Mouse (Mus musculus) neural tube, embryonic 11.5 days (tissue): ENCODE data around the gene Lin28b. TPM values are rescaled to one million over a fixed set of nuclear protein-coding genes. Genes with fewer than 3 reads are reported as not detected.
A peak's percentile ranks its signal among the peaks of the same experiment; 100 is the strongest.

ENCODE experiments used
- ATAC-seq: fragments of 200-750 bp; cut with Nextera tagmentation; 2 replicates; pipeline ENCODE4 v1.8.0; 2017; ENCODE audit warnings: moderate number of reproducible peaks, mild to moderate bottlenecking, moderate TSS enrichment, moderate library complexity; ENCODE audit not compliant: insufficient read depth, low FRiP score, low TSS enrichment
- DNase-seq: peaks from one replicate; pipeline ENCODE4 v3.0.0-alpha.2; 2015; ENCODE audit warnings: low spot score
- H3K27ac ChIP-seq: fragments of 300-500 bp; sonication (generic); 2 replicates; pipeline ENCODE4 v1.5.1; 2014; ENCODE audit warnings: low read depth, mild to moderate bottlenecking, low read length
- H3K27me3 ChIP-seq: fragments of 300-500 bp; sonication (generic); 2 replicates; pipeline ENCODE4 v1.6.1; 2014; ENCODE audit warnings: mild to moderate bottlenecking, low read length, mixed read lengths; ENCODE audit not compliant: control insufficient read depth, insufficient read depth
- H3K36me3 ChIP-seq: fragments of 300-500 bp; sonication (generic); 2 replicates; pipeline ENCODE4 v1.6.1; 2014; ENCODE audit warnings: mild to moderate bottlenecking, low read length, moderate library complexity, mixed read lengths; ENCODE audit not compliant: control insufficient read depth, insufficient read depth
- H3K4me1 ChIP-seq: fragments of 300-500 bp; sonication (generic); 2 replicates; pipeline ENCODE4 v1.6.1; 2014; ENCODE audit warnings: low read length, mixed read lengths; ENCODE audit not compliant: control insufficient read depth, insufficient read depth
- H3K4me2 ChIP-seq: fragments of 300-500 bp; sonication (generic); 2 replicates; pipeline ENCODE4 v1.6.1; 2014; ENCODE audit warnings: low read depth, mild to moderate bottlenecking, moderate library complexity
- H3K4me3 ChIP-seq: fragments of 300-500 bp; sonication (generic); 2 replicates; pipeline ENCODE4 v1.5.1; 2014; ENCODE audit warnings: low read depth, low read length
- H3K9ac ChIP-seq: fragments of 300-500 bp; sonication (generic); 2 replicates; pipeline ENCODE4 v1.6.1; 2014; ENCODE audit warnings: mild to moderate bottlenecking, low read length
- H3K9me3 ChIP-seq: fragments of 300-500 bp; sonication (generic); 2 replicates; pipeline ENCODE4 v1.6.1; 2016; ENCODE audit warnings: low read length; ENCODE audit not compliant: control insufficient read depth
- WGBS: fragments of 180-500 bp; shearing (Covaris S2); extraction: QIAGEN DNeasy Blood & Tissue Kit; methylation state at CpG from one replicate; pipeline ENCODE4 v1.1.7; 2014; 5-methylcytosine and 5-hydroxymethylcytosine counted together
- polyA plus RNA-seq: library from polyadenylated mRNA; unstranded; fragments of >200 nt; fragmentation: Nextera tagmentation; extraction: Ambion mirVana; gene quantifications from 2 replicates; pipeline ENCODE4 v1.2.1, GENCODE M21; 2014

The Lin28b gene
- polyA plus RNA-seq, 1 experiment from 2014 or later = 15.5 TPM

DNA sequence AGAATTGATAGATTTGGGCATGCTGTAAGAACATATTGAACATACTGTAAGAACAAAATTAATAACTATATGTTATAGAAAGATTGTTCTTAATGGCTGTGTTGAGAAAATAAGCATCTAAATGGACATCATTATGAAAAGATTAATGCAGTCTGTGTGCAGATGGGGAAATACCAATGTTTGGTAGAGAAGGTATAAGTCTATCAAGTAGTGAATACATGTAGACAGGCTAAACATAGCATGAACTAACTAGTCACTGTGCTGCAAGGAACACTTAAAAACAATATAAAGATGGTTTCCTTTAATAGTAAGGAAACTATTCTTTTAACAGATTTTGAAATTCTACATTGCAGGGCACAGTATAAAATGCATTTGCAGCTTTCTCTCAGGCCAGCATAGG lies 39.6 kb downstream of the Lin28b start:
- DNase-seq (no peak), ATAC-seq (no peak; the same call in 1 of the 2 replicates)
- H3K36me3 ChIP-seq = no peaks in the 10 kb centered on the region
- H3K4me1 ChIP-seq = no peaks in the 10 kb centered on the region; the same call in 1 of the 2 replicates
- H3K9ac ChIP-seq = peak overlapping the region; percentile 37
- H3K27ac ChIP-seq = peak overlapping the region; percentile 54; the same call in 1 of the 2 replicates
- no peaks in the 10 kb centered on the region for H3K27me3 ChIP-seq
- H3K9me3 ChIP-seq = no peaks in the 10 kb centered on the region
- H3K4me3 ChIP-seq = no peak overlapping the region; the same call in 1 of the 2 replicates
- H3K4me2 ChIP-seq = peak overlapping the region; percentile 30

DNA sequence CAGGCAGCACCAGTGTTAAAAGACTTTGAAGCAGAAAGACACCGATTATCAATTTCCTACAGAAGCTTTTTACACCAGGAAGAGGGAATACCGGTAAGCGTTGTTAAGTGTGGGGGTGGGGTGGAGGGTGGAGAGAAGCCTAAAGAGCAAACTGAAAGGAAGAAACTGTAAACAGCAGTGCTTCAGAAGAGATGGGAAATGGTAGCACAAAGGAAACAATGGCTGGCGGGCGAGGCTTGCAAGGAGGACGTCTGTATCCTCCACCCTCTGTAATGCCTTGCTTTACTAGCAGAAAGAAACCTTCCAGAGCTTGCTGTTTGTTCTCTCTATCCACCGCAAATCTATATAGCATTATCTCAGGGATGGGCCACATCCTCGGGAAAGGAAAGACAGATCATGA lies 40.0 kb downstream of the Lin28b start:
- H3K4me1 ChIP-seq = no peaks in the 10 kb centered on the region; the same call in 1 of the 2 replicates
- no peaks in the 10 kb centered on the region for H3K9me3 ChIP-seq
- H3K27ac ChIP-seq = peak overlapping the region; percentile 54
- DNase-seq (peak; percentile 53), ATAC-seq (peak; percentile 69)
- H3K27me3 ChIP-seq = no peaks in the 10 kb centered on the region
- no peaks in the 10 kb centered on the region for H3K36me3 ChIP-seq
- H3K4me2 ChIP-seq = peak overlapping the region; percentile 30
- WGBS = 4% methylated on average over 8 of the region's 8 CpGs
- peak overlapping the region; percentile 3; the same call in 1 of the 2 replicates for H3K4me3 ChIP-seq
- H3K9ac ChIP-seq = peak overlapping the region; percentile 37

DNA sequence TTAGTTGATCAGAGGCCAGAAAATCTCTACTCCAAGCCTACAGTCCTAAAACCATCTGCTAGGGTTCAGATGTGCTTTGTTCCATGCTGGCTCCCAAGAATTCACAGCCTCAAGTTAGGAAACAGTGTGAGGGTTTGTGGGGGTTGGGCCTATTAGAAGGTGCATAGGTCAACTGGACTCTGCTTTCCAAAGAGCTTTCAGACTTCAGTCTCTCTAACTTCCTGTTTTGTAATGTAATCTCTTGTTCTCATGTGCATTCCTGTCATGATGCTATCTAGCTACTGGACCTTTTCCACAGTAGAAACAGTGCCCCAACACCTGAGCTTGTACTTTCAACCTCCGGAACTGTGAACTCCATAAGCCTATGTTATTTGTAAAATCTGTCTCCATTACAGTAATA lies 63.8 kb downstream of the Lin28b start:
- Histone ChIP-seq H3K4me3 (no peak overlapping the region), H3K9me3 (no peaks in the 10 kb centered on the region), H3K27me3 (no peaks in the 10 kb centered on the region), H3K36me3 (no peaks in the 10 kb centered on the region), H3K4me2 (no peak overlapping the region), H3K27ac (no peak overlapping the region), H3K4me1 (peaks cover 3% of the 10 kb centered on the region), H3K9ac (no peak overlapping the region)
- no peak for ATAC-seq
- WGBS = 68% methylated on average over 1 of the region's 1 CpGs
- DNase-seq = no peak

DNA sequence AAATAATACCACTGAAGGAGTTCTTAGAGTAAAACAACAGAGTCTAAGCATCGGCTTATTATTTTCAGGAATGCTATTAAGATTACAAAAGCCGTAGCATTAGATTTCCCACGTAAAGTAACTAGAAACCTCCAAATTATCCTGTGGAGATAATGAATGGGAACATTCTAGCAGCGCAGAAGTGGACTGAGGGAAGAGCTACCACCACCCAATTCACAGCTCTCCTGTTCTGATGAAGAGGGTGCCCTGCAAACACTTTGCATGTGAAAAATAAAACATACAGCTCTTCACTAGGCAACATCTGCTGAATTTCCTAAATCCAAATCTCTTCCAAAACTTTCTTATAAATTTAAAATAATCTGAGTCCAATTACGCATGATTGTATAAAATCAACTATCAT lies 74.1 kb downstream of the Lin28b start:
- Histone ChIP-seq H3K4me1 (no peaks in the 10 kb centered on the region), H3K27ac (no peak overlapping the region), H3K9me3 (no peaks in the 10 kb centered on the region), H3K36me3 (no peaks in the 10 kb centered on the region), H3K27me3 (no peaks in the 10 kb centered on the region), H3K4me3 (no peak overlapping the region), H3K4me2 (no peak overlapping the region), H3K9ac (no peak overlapping the region)
- ATAC-seq (no peak), DNase-seq (no peak)
- 33% methylated on average over 5 of the region's 5 CpGs for WGBS

DNA sequence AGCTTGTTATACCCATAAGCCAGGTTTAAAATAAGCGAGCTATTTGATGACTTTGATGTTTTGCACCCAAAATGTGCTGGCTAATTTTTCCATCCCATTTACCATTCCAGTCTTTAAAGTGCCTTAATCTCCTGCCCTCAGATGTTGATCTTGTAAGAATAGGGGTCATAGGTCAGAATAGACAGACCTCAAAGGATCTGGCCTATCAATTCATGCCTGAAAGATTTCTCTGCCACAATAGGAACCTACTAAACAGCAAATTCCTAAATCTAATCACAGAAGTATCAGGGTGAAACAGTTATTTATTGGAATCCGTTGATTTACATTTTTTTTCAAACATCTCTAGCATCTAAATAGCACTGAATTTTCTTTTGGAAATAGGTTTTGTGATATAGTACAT lies 74.5 kb downstream of the Lin28b start:
- no peak overlapping the region for H3K4me2 ChIP-seq

DNA sequence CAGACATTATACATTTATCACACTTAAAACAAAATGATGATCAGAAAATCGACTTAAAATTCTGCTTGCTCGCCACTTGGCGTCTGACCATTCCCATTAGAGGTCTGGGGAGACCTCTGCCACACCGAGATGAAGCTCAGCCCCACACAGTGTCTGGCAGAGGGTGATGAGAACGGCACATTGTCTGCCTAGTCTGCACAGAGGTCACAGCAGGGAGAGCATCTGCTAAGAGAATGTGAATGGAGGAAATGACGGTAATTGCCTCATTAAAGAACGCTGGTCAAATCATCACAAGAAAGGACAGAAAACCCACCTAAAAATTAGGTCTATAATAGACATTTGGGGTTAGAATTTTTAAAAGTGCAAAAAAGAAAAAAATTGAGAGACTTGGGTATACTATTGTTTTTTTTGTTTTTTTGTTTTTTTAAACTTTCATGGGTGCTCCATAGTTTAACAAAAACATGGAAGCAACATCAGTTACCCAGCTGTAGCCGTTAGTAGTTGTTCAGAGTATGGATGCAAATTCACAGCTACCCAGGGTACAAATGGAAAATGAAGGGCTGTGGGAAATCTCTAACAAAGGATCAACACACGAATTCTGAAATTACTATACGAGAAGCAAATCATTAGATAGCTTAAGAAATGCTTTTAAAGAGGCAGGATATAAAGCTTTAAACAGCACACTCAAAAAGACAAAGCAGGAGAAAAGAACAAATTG lies 75.4 kb downstream of the Lin28b start:
- no peaks in the 10 kb centered on the region for H3K4me1 ChIP-seq
- no peak overlapping the region for H3K27ac ChIP-seq
- H3K4me3 ChIP-seq = no peak overlapping the region
- DNase-seq (peak; percentile 57), ATAC-seq (peak; percentile 91)
- no peaks in the 10 kb centered on the region for H3K9me3 ChIP-seq
- H3K27me3 ChIP-seq = no peaks in the 10 kb centered on the region
- WGBS = 6% methylated on average over 10 of the region's 10 CpGs
- H3K4me2 ChIP-seq = no peak overlapping the region
- H3K36me3 ChIP-seq = no peaks in the 10 kb centered on the region
- H3K9ac ChIP-seq = no peak overlapping the region

More for the DNA sequence above, 74.5 kb downstream of the Lin28b start:
- Histone ChIP-seq H3K27me3 (no peaks in the 10 kb centered on the region), H3K9me3 (no peaks in the 10 kb centered on the region), H3K4me1 (no peaks in the 10 kb centered on the region), H3K4me3 (no peak overlapping the region), H3K36me3 (no peaks in the 10 kb centered on the region), H3K27ac (no peak overlapping the region), H3K9ac (no peak overlapping the region)
- no peak for ATAC-seq
- 12% methylated on average over 2 of the region's 2 CpGs for WGBS
- no peak for DNase-seq

DNA sequence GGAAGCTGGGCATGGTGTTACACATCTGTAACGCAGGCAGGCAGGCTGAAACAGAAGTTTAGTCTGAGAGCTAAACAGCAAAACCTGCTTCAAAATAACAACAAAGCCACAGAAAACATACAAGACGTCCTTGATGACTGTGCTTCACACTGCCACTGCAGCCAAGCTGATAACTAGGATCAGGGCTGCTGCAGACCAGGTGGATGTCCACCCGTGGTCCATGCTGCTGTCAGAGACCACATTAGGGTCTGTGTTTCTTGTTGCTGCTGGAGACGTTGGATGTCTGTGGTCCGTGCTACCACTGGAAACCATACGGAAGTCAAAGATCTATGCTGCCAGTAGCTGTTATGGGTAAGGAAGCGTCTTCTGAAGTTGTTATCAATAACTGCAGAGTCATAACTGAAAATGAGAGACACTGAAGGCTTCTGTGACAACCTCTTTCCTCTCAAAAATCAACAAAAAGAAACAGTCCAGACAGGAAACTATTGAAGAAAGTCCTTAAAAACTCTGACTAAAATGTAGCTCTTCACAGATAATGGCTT lies 86.4 kb downstream of the Lin28b start:
- WGBS = 64% methylated on average over 7 of the region's 7 CpGs
- no peaks in the 10 kb centered on the region for H3K36me3 ChIP-seq
- H3K27me3 ChIP-seq = no peaks in the 10 kb centered on the region
- H3K4me2 ChIP-seq = no peak overlapping the region
- H3K4me3 ChIP-seq = no peak overlapping the region
- no peak overlapping the region for H3K9ac ChIP-seq
- no peak overlapping the region for H3K27ac ChIP-seq
- H3K4me1 ChIP-seq = no peaks in the 10 kb centered on the region
- DNase-seq = no peak
- no peaks in the 10 kb centered on the region for H3K9me3 ChIP-seq
- no peak for ATAC-seq

DNA sequence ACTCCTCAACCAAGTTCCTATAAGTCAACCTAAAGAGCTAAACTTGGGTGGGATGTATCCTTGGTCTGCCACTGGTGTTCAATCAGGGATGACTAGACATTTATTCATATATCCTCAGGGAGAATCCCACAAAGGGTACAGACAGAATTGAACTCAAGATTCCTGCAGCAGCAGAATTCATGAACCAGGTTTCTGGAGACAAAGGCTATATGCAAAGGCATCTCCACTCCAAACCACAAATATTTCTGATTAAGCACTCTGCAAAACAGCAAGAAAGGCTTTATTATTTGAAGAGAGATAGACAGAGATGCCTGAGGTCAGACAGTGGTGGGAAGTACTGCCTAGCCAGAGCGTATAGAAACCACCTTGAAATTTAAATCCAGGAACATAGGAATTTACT lies 88.0 kb downstream of the Lin28b start:
- Histone ChIP-seq H3K27me3 (no peaks in the 10 kb centered on the region), H3K9ac (no peak overlapping the region), H3K27ac (no peak overlapping the region), H3K4me2 (no peak overlapping the region), H3K4me3 (no peak overlapping the region), H3K4me1 (no peaks in the 10 kb centered on the region), H3K36me3 (no peaks in the 10 kb centered on the region), H3K9me3 (no peaks in the 10 kb centered on the region)
- DNase-seq (no peak), ATAC-seq (no peak)
- 82% methylated on average over 1 of the region's 1 CpGs for WGBS

DNA sequence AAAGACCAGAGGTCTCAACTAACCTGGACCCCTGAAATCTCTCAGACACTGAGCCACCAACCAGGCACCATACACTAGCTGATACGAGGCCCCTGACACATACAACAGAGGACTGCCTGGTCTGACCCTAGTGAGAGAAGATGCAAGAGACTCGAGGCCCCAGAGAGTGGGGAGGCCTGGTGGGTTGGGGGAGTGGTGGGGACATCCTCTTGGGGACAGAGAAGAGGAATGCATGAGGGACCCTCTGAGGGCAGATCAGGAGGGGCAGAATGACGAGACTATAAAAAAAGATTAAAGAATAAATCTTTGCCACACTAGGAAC lies 103.6 kb downstream of the Lin28b start:
- no peak for ATAC-seq
- no peak for DNase-seq
- no peak overlapping the region for H3K9ac ChIP-seq
- no peak overlapping the region for H3K4me3 ChIP-seq
- H3K36me3 ChIP-seq = no peaks in the 10 kb centered on the region
- 55% methylated on average over 3 of the region's 3 CpGs for WGBS
- H3K27ac ChIP-seq = no peak overlapping the region
- no peak overlapping the region for H3K4me2 ChIP-seq
- no peaks in the 10 kb centered on the region for H3K9me3 ChIP-seq
- no peaks in the 10 kb centered on the region for H3K4me1 ChIP-seq
- no peaks in the 10 kb centered on the region for H3K27me3 ChIP-seq
